Mouse (Mus musculus) CH12.LX (cell line): ENCODE measurements around the gene R3hdm2. TPM values are rescaled to one million over a fixed set of nuclear protein-coding genes. Genes with fewer than 3 reads are reported as not detected.
A peak's percentile ranks its signal among the peaks of the same experiment; 100 is the strongest.

Experiments used
- DNase-seq: peaks from one replicate; pipeline ENCODE4 v3.0.0-alpha.2; 2013; ENCODE audit errors: extremely low read depth
- H3K27ac ChIP-seq: 2 replicates; pipeline ENCODE4 v1.5.1; 2012; ENCODE audit warnings: low read depth, mild to moderate bottlenecking, control low read depth, moderate library complexity; ENCODE audit not compliant: insufficient read depth
- H3K27me3 ChIP-seq: replicated peaks from 2 replicates; pipeline ENCODE3; 2012; ENCODE audit warnings: inconsistent platforms
- H3K36me3 ChIP-seq, 2 experiments: replicated peaks in 1 of 2; 2 replicates each; pipeline versions ENCODE3 to v1.6.1; 2012; ENCODE audit warnings: inconsistent platforms in 1 of 2, low read length in 1 of 2, mild to moderate bottlenecking in 1 of 2, mixed read lengths in 1 of 2, moderate library complexity in 1 of 2; ENCODE audit not compliant: control insufficient read depth in 1 of 2, insufficient read depth in 1 of 2
- H3K4me1 ChIP-seq, 2 experiments: 2 replicates each; pipeline ENCODE4 v1.6.1; 2012; ENCODE audit warnings: inconsistent platforms in 1 of 2, moderate library complexity in 1 of 2; ENCODE audit not compliant: insufficient read depth in 2 of 2, control insufficient read depth in 1 of 2
- H3K4me2 ChIP-seq: 2 replicates; pipeline ENCODE4 v1.6.1; 2012; ENCODE audit warnings: low read depth, mild to moderate bottlenecking, control low read depth; ENCODE audit not compliant: poor library complexity, insufficient read depth, severe bottlenecking
- H3K4me3 ChIP-seq, 3 experiments: fragments of 150-350 bp in 1 of 3; sonication (generic) in 1 of 3; replicated peaks in 1 of 3; 2 replicates each; pipeline versions ENCODE3 to v1.5.1; 2011 to 2012; ENCODE audit warnings: low read depth in 2 of 3, low read length in 2 of 3, mild to moderate bottlenecking in 2 of 3, moderate library complexity in 2 of 3, control low read depth in 1 of 3, improper control_type of control experiment in 1 of 3, inconsistent platforms in 1 of 3, mixed read lengths in 1 of 3; ENCODE audit not compliant: poor library complexity in 1 of 3
- H3K79me2 ChIP-seq: replicated peaks from 2 replicates; pipeline ENCODE4 v1.6.1; 2012; ENCODE audit warnings: mild to moderate bottlenecking, moderate library complexity; ENCODE audit not compliant: control insufficient read depth, poor library complexity, insufficient read depth, severe bottlenecking; ENCODE audit errors: extremely low read depth
- H3K9ac ChIP-seq: 2 replicates; pipeline ENCODE4 v1.6.1; 2012; ENCODE audit warnings: low read depth, mild to moderate bottlenecking, control low read depth, moderate library complexity; ENCODE audit not compliant: insufficient read depth
- H3K9me3 ChIP-seq: replicated peaks from 2 replicates; pipeline ENCODE3; 2012; ENCODE audit warnings: low read length, inconsistent platforms, mixed read lengths
- CHD1 ChIP-seq: IDR thresholded peaks from 2 replicates; pipeline ENCODE4 v1.6.1; 2012; ENCODE audit warnings: low read depth, low read length, improper control_type of control experiment, inconsistent platforms
- CTCF ChIP-seq, 2 experiments: IDR thresholded peaks in 1 of 2; conservative IDR thresholded peaks in 1 of 2; 2 replicates each; pipeline ENCODE4 v1.5.1; 2011 to 2012; ENCODE audit warnings: low read depth in 2 of 2, low read length in 2 of 2, improper control_type of control experiment in 1 of 2, inconsistent platforms in 1 of 2, mild to moderate bottlenecking in 1 of 2, moderate library complexity in 1 of 2
- E2F4 ChIP-seq: IDR thresholded peaks from 2 replicates; pipeline ENCODE4 v1.6.1; 2011; ENCODE audit warnings: low read depth, low read length, improper control_type of control experiment; ENCODE audit not compliant: insufficient replicate concordance
- ELF1 ChIP-seq: IDR thresholded peaks from 2 replicates; pipeline ENCODE4 v1.6.1; 2014; ENCODE audit warnings: low read depth, mild to moderate bottlenecking, inconsistent platforms, low read length, improper control_type of control experiment
- EP300 ChIP-seq: IDR thresholded peaks from 2 replicates; pipeline ENCODE4 v1.6.1; 2011; ENCODE audit warnings: low read length, improper control_type of control experiment
- ETS1 ChIP-seq: conservative IDR thresholded peaks from 2 replicates; pipeline ENCODE4 v1.6.1; 2012; ENCODE audit warnings: low read depth, mild to moderate bottlenecking, inconsistent platforms, low read length, improper control_type of control experiment, moderate library complexity
- HCFC1 ChIP-seq: IDR thresholded peaks from 2 replicates; pipeline ENCODE4 v1.6.1; 2012; ENCODE audit warnings: low read depth, mild to moderate bottlenecking, inconsistent platforms, low read length, improper control_type of control experiment
- IRF4 ChIP-seq: IDR thresholded peaks from 2 replicates; pipeline ENCODE4 v1.6.1; 2014; ENCODE audit warnings: low read depth, mild to moderate bottlenecking, inconsistent platforms, low read length, improper control_type of control experiment
- JUN ChIP-seq: IDR thresholded peaks from 2 replicates; pipeline ENCODE4 v1.6.1; 2011; ENCODE audit warnings: low read depth, mild to moderate bottlenecking, low read length, improper control_type of control experiment, moderate library complexity; ENCODE audit not compliant: insufficient read depth
- MEF2A ChIP-seq: IDR thresholded peaks from 2 replicates; pipeline ENCODE4 v1.6.1; 2014; ENCODE audit warnings: low read depth, mild to moderate bottlenecking, inconsistent platforms, low read length, improper control_type of control experiment, borderline replicate concordance
- MXI1 ChIP-seq: IDR thresholded peaks from 2 replicates; pipeline ENCODE4 v1.6.1; 2011; ENCODE audit warnings: mild to moderate bottlenecking, low read depth, low read length, improper control_type of control experiment
- RAD21 ChIP-seq: IDR thresholded peaks from 2 replicates; pipeline ENCODE4 v1.6.1; 2011; ENCODE audit warnings: low read depth, mild to moderate bottlenecking, low read length, improper control_type of control experiment, moderate library complexity
- TBP ChIP-seq: conservative IDR thresholded peaks from 2 replicates; pipeline ENCODE4 v1.6.1; 2011; ENCODE audit warnings: low read depth, low read length, improper control_type of control experiment
- TCF12 ChIP-seq: IDR thresholded peaks from 2 replicates; pipeline ENCODE4 v1.6.1; 2014; ENCODE audit warnings: low read depth, mild to moderate bottlenecking, inconsistent platforms, low read length, improper control_type of control experiment
- UBTF ChIP-seq: IDR thresholded peaks from 2 replicates; pipeline ENCODE4 v1.6.1; 2012; ENCODE audit warnings: low read depth, mild to moderate bottlenecking, inconsistent platforms, low read length, improper control_type of control experiment, moderate library complexity
- USF2 ChIP-seq: conservative IDR thresholded peaks from 2 replicates; pipeline ENCODE4 v1.6.1; 2011; ENCODE audit warnings: low read depth, low read length, improper control_type of control experiment
- ZNF384 ChIP-seq: IDR thresholded peaks from 2 replicates; pipeline ENCODE4 v1.6.1; 2012; ENCODE audit warnings: low read depth, low read length, improper control_type of control experiment, inconsistent platforms
- dilution Hi-C: fragments of 300-500 bp; cut with MboI; formaldehyde crosslinking; loops from 2 replicates; pipeline ENCODE4 v1.14.3; 2020; ENCODE audit warnings: low sequenced_read_pairs; ENCODE audit not compliant: extremely low pct_unique_long_range_greater_than_20kb, extremely low pct_ligation_motif_present
- in situ Hi-C: fragments of 300-500 bp; cut with MboI; formaldehyde crosslinking; loops from 3 replicates; pipeline ENCODE4 v1.14.3; 2019; ENCODE audit warnings: low sequenced_read_pairs, low pct_ligation_motif_present, low pct_unique_long_range_greater_than_20kb, mixed read lengths
- polyA plus RNA-seq: library from polyadenylated mRNA; unstranded; fragments of >175 nt; gene quantifications from 2 replicates; pipeline ENCODE4 v1.2.1, GENCODE M21; 2012; ENCODE audit warnings: low read depth; ENCODE audit not compliant: insufficient read length
- total RNA-seq, 2 experiments: library from RNA; depleted of rRNA; stranded (reverse); fragments of 300-350 nt in 1 of 2; fragments of >200 nt in 1 of 2; gene quantifications; 2 replicates each; pipeline ENCODE4 v1.2.3; 2012 to 2014

Gene R3hdm2
- total and polyA plus RNA-seq, 3 experiments, result 7.0 to 23.6 (median 8.7) TPM

GRCm38 (mm10) chr10:127509837-127510701 is 129.9 kb downstream of the R3hdm2 start:
- peaks cover 17% of the 10 kb centered on the region for H3K27me3 ChIP-seq
- dilution Hi-C loops (no loop called here), in situ Hi-C loops (loop anchor here (5.0 kb wide), 1 partner anchor 32 kb away; no protein-coding TSS in a partner anchor)
- peak; percentile 15 for DNase-seq
- peaks cover 26 to 52% of the 10 kb centered on the region in 2 experiments for H3K4me1 ChIP-seq
- TF ChIP-seq MXI1 (no peak), IRF4 (no peak), RAD21 (no peak), EP300 (no peak), E2F4 (no peak), TBP (no peak), CTCF (conservative IDR thresholded peaks at IDR 0.05 in 1 of 2, IDR thresholded peaks at IDR 0.05 in 1 of 2; ENCODE audit: low read depth in 2 of 2, low read length in 2 of 2) (no peak), UBTF (no peak), TCF12 (no peak), CHD1 (no peak), HCFC1 (no peak), USF2 (no peak), ZNF384 (no peak), JUN (no peak), ELF1 (no peak)
- H3K27ac ChIP-seq, result no peak overlapping the region
- H3K4me3 ChIP-seq, result peak overlapping the region in 1 of 3 experiments; percentile 45
- no peaks in the 10 kb centered on the region for H3K79me2 ChIP-seq
- H3K4me2 ChIP-seq, result peak overlapping the region; percentile 70
- no peaks in the 10 kb centered on the region for H3K9me3 ChIP-seq
- H3K36me3 ChIP-seq, result peaks cover 0 to 5% of the 10 kb centered on the region in 2 experiments
- H3K9ac ChIP-seq, result peak overlapping the region; percentile 8; the same call in 1 of the 2 replicates

DNA sequence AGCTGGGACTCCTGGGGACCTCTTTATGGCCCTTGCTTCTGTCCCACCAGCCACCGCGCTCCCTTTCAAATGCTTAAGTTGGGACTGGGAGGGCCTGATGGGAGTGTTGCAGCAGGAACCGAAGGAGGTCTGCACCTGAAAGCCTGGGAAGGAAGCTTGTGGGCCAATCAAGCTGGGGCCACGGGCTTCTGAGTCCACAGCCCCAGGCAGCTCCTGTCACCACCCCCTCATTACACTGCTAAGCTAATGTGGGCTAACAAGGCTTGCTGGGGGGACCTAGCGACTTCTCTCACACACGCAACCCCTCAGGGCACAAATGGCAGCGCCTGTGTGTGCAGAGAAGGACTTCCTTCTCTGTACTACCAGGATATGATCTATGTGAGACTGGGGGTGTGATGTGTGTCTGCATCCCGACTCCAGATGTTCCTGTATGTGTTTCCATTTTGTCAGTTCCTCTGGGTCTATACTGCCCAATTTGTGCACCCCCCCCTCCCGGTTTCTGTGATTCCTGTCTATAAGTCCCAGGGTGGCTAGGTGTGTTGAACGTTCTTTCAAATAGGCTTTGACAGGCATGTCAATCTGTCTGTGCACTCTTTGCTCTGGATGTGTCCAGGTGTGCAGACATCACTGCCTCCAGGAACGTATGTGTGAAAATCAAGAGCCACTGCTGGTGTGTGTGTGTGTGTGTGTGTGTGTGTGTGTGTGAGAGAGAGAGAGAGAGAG is 130.9 kb downstream of the R3hdm2 start:
- dilution Hi-C loops (no loop called here), in situ Hi-C loops (no loop called here)
- no peaks in the 10 kb centered on the region for H3K9me3 ChIP-seq
- H3K27me3 ChIP-seq, result peaks cover 17% of the 10 kb centered on the region
- peak overlapping the region; percentile 86; the same call in 1 of the 2 replicates for H3K9ac ChIP-seq
- peaks cover 0 to 10% of the 10 kb centered on the region in 2 experiments for H3K36me3 ChIP-seq
- TF ChIP-seq MEF2A (no peak), ETS1 (no peak)
- DNase-seq, result peak; percentile 18
- H3K79me2 ChIP-seq, result no peaks in the 10 kb centered on the region
- H3K4me1 ChIP-seq, result peaks cover 26 to 56% of the 10 kb centered on the region in 2 experiments
- H3K4me2 ChIP-seq, result peak overlapping the region; percentile 86
- H3K4me3 ChIP-seq, result peak overlapping the region in 2 of 3 experiments; percentile 59 to 67
- H3K27ac ChIP-seq, result peak overlapping the region; percentile 88
